Mouse (Mus musculus) heart, adult 18-20 months (tissue): ENCODE data around the gene Mrgpre. TPM values are rescaled to one million over a fixed set of nuclear protein-coding genes. Genes with fewer than 3 reads are reported as not detected.

Source experiments
- DNase-seq, 2 experiments: peaks; one replicate each; pipeline ENCODE4 v3.0.0; 2021 to 2022; ENCODE audit warnings: mixed read lengths in 1 of 2
- long read RNA-seq, 2 experiments: library from polyadenylated mRNA; stranded (forward); transcript quantifications; one replicate each; pipeline ENCODE4 v2.0.0; 2021
- total RNA-seq, 2 experiments: library from RNA; stranded (reverse); gene quantifications; 2 replicates each; pipeline ENCODE4 v1.2.3; 2021

The Mrgpre gene
- total RNA-seq, result 1 to 10 TPM; 1.6 to 2.0 TPM
- long read RNA-seq, experiment 1, partial matches to known transcripts, result 0 of 3 reads
- long read RNA-seq, experiment 1, other reads (novel, unspliced or antisense), result 1 of 3 reads
- long read RNA-seq, experiment 2, partial matches to known transcripts, result 0 of 1 reads
- long read RNA-seq, experiment 2, other reads (novel, unspliced or antisense), result 1 of 1 reads

- peak; percentile 85 to 95 for DNase-seq
These were observed at the start of gene Mrgpre for GRCm38 (mm10) chr7:143783996-143784829. Mrgpre (minus strand) TSS chr7:143784500.

DNA sequence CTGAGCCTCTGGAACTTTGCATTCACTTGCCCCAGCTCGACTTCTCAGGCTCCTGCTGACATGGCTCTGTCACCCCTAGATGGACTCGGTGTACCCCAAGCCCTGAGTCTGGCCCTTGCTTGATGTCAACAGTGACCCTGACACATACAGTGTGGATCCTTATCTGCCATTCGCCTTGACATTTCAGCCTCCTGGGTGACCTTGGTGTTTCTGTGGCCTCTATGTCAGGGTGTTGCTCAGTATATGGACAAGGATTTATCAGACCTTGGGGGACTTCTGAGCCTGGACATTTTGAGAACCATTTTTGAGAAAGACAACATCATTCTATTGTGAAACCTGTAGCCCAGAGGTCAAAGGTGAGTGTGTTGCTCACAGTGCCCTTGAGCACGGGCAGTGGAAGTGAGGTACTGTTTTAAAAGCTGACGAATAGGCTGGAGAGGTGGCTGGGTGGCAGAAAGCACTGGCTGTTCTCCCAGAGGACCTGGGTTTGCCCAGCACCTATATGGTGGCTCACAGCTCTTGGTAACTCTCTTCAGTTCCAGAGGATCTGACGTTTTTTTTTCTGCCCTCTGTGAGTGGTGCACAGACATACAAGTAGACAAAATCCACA is 49.4 kb upstream of the Mrgpre start:
- DNase-seq, result no peak

- DNase-seq, result no peak
These were observed 48.3 kb upstream of the Mrgpre start for GRCm38 (mm10) chr7:143832611-143833010.

DNA sequence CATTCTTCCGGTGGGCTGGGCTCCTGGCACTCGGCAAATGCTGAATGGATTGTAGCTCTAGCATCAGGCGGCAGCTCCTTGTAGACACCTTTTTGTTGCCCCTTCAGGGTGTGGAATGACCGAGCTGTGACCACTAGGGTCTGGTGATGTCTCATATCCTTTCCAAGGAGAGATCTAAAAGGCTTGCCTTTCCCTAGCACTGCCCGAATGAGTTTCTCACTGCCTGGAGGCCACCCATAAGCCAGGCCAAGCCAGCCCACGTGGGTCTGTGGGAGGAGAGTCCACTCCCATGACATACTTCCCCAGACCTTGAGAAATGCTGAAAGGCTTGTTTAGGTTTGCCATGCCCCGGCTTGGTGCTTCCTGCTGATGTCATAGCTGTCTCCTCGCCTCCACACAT is 47.9 kb upstream of the Mrgpre start:
- DNase-seq, result peak in 1 of 2 experiments; percentile 14

- DNase-seq, result no peak
These were observed 46.1 kb upstream of the Mrgpre start for GRCm38 (mm10) chr7:143830399-143830798.

- DNase-seq, result peak; percentile 97
These were observed 45.4 kb upstream of the Mrgpre start for GRCm38 (mm10) chr7:143829504-143830331.

DNA sequence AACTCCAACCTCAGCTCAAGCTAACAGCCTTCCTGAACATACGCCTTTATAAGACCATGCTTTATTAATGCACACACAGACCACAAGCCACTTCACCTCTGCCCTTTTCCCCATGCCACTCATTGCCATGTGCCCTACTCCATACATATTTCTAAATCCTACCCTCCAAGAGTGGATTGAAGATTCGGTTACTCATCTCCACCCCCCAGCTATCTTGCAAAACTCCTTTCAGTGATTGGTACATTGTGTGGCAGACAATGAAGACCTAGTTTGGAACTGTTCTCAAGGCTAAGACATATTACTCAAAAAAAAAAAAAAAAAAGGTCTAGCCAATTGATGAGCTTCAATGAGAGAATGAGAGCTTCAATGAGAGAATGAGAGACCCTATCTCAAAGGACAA is 42.7 kb upstream of the Mrgpre start:
- DNase-seq, result no peak

DNA sequence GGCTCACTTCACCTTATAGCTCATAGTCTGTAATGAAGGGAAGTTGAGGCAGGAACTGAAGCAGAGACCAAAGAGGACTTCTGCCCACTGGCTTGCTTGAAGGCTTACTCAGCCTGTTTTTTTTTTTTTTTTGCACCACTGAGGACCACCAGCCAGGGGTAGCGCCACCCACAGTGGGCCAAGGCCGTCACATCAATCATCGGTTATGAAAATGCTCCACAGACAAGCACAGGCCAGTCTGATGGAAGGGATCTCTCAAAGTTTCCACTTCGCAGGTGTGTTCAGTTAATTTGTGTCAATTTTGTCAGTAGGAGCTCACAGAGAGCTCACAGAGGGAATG is 38.9 kb upstream of the Mrgpre start:
- DNase-seq, result no peak

DNA sequence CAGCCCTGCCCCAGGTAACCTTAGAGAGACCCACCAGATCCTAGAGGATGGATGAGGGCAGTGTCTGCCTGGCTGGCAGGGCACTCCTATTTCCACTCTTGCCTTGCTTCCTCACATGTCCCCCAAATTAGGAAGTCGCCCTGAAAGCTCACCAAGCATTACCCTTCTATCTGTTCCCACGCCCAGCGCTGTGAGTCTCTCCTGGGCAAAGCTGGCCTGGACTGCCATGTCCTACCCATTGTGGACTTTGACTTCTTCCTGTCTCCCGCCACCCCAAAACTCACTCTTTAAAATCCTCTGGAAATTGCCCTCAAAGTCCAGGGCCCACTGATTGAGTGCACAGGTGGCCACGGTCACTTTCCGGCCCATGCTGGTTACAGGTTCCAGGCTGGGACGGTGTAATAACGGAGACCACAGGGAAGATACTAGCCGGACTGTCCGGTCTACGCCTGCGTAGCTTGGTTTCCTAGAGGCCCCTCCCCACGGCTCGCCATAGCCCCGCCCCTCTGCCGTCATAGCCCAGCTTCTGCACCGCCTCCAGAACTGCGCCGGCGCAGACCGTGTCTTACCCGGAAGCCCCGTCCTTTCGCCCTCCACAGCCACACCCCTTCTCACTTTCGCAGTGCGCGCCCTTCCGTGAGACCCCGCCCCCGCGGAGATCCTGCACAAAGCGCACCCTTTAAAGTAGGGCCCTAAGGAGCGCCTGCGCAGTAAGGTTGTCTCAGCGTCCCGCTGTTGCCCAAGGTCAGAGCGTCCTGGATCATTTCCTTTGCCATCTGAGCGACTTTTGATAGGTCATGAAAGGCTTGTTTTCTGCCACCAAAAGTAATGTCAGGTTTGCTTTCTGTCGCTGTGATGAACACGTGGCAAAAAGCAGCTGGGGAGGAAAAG is 38.3 kb upstream of the Mrgpre start, which contains the start of the genes Nadsyn1 and Dhcr7:
Nadsyn1 (minus strand) TSS at position 475 of the 891 bp plus-strand sequence.
Dhcr7 (plus strand) TSS at position 771 of the 891 bp plus-strand sequence.
- DNase-seq, result peak; percentile 99 to 100

DNA sequence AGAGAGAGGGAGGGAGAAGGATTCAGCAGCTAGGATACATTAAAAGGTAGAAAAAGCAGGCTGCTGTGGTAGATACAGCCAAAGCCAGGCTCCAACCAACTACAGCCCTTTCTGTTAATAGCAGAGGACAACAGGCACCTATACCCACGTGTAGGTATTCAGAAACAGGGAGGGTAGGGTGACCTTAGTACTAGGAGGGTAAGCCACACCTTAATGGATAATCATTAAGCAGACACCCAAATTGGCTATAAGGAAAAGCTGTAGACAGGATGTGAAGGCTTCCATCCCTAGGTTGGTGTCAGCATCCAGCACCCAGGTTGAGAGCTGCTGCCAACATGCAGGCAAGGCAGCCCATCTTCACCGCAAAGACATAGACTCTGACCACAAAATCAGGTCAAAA is 36.9 kb upstream of the Mrgpre start:
- no peak for DNase-seq

GRCm38 (mm10) chr7:143819201-143819600 is 34.9 kb upstream of the Mrgpre start:
- DNase-seq, result no peak

- no peak for DNase-seq
These were observed 24.6 kb upstream of the Mrgpre start for GRCm38 (mm10) chr7:143808909-143809308.

DNA sequence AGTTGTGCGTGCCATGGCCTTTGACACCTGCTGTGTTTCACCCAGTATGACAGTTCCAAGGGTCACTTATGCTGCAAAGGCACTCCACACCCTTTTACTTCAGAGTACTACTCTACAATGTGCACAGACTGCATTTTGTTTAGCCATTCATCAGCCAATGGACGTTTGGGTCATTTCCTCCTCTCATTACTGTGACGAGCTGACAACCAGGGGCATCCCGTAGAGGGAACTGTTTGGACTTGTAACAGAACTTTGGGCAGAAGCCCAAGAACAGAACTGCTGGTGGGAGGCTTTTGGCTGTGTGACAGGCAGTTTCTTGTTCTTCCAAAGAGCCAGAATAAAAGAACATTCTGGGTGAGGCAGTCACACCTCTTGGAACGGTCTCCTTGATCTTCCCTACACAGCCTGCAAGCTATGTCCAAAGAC is 20.9 kb upstream of the Mrgpre start:
- DNase-seq, result no peak

DNA sequence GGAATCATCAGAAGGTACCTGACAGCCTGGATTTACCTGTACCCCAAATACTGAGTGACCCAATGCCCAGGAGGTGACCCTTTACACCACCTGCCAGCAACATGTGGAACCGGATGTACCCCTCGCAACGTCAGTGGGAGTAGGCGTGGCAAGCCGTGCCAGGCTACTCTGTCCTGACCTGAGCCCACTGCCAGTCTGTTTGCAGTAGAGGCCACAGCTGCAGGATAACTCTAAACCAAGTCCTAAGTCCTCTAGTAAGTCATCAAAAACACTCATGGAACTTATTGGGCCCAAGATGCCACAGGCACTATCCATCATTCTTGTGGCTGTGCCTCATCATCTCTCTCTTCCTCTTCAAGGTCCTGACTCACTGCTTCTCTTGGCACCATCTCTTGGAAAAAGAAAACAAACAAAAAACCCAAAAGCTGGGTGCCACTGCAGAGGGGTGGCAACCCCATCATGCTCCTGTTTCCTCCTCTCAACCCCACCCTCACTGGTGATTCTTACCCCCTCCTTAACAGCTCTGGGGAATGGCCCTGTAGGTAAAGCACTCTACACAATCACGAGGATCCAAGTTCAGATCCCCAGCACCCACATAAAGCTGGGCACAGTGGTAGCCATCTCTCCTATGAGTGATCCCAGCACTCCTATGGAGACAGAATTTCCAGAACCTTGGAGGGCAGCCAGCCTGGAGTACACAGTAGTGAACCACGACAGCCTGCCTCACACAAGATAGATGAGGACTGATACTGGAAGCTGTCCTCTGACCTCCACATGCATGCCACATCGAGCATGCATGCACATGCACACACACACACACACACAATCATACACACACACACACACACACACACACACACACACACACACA is 17.1 kb upstream of the Mrgpre start:
- no peak for DNase-seq

DNA sequence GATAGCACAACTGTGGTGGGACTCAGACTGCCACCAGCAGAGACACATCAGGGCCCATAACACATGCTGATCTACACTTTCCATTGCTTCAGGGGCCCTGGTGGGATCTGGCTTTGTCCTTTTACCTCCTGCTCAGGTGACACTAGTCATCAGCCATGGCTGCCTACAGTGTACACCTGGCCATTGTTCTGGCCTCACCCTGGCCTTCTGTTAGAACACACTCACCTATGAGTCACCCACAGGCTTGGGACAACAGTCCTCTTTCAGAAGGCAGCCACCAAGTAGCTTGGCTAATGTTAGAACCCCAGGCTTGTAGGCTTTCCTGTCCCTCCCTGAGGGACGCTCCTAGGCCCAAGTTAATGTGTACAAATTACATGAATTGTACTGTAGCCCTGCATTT is 16.5 kb upstream of the Mrgpre start:
- no peak for DNase-seq

DNA sequence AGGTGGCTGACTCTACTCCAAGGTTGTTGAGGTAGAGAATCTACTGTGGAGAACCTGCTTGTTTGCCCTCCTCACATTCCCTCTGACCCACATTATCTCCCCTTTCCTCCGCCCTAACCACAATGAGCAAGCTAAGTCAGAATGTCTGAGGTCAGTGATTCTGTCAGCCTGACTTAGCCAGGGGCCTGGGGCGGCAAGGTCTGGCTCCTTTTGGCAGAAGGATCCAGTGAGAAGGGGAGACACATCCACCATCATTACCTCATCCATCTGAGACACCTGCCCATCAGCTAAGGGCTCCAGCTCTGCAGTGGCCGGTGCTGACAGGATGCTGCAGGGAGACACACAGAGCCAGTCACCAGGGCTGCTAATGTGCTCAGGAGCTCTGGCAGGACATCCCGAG is 14.5 kb upstream of the Mrgpre start:
- no peak for DNase-seq

DNA sequence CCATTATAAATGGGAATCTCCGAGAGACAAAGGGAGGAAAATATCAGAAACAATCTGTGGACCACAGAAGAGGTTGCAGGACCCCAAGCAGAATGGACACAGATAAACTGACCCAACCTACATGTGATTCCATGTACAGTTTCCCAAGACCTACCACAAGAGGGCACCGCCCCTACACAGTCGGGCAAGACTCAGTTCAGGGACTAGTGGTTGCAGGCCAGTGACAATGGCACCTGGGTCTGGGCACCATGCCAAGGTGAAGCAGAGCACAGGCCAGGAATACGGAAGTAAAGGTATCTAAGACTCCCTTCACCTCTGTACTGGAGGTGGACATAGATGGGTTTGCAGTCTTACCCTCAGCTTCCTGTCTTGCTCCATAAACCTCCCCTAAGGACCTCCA is 8.8 kb upstream of the Mrgpre start:
- DNase-seq, result peak; percentile 30

DNA sequence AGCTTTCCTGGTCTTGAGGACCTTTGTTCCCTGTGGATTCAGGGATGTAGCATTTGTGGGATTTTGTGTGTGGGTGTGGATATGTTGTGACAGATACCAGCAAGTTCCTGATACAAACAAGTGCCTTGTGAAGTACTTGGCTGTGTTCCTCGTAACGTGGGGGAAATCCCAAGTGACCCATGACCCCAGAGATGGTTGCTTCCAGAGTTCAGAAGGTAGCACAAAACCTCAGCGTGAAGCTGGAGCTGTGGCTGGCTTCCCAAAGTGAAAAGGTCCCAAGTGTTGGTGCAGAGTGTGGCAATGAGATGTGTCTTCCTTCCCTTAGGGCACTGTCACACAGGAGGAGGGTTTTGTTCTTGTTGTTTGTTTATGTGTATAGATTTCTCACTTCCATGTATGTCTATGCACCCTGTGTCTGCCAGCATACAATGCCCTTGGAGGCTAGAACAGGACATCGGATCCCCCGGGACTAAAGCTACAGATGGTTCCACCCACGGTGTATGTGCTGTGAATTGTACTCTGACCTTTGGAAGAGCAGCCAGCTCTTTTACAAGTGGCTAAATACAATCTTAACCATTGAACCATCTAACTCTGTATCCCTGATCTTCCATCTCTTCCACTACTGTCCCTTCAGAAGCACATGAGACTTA is 8.2 kb upstream of the Mrgpre start:
- DNase-seq, result no peak

GRCm38 (mm10) chr7:143783378-143783995 is 813 bp downstream of the Mrgpre start:
- DNase-seq, result peak in 1 of 2 experiments; percentile 47
